Mouse (Mus musculus) hindbrain, postnatal 0 days (tissue): ENCODE measurements around the gene Myo1d. TPM values are rescaled to one million over a fixed set of nuclear protein-coding genes. Genes with fewer than 3 reads are reported as not detected.

Experiments used
- ATAC-seq: fragments of 200-750 bp; cut with Nextera tagmentation; 2 replicates; pipeline ENCODE4 v1.8.0; 2017; ENCODE audit warnings: mild to moderate bottlenecking, moderate TSS enrichment, moderate library complexity
- DNase-seq: peaks from one replicate; pipeline ENCODE4 v3.0.0-alpha.2; 2015; ENCODE audit warnings: low spot score
- H3K27ac ChIP-seq: fragments of 300-500 bp; sonication (generic); 2 replicates; pipeline ENCODE4 v1.5.1; 2014; ENCODE audit warnings: mild to moderate bottlenecking
- H3K27me3 ChIP-seq: fragments of 300-500 bp; sonication (generic); 2 replicates; pipeline ENCODE4 v1.6.1; 2014; ENCODE audit warnings: low read length, mixed read lengths; ENCODE audit not compliant: insufficient read depth
- H3K36me3 ChIP-seq: fragments of 300-500 bp; sonication (generic); 2 replicates; pipeline ENCODE4 v1.6.1; 2014; ENCODE audit warnings: low read length, mixed read lengths; ENCODE audit not compliant: insufficient read depth
- H3K4me1 ChIP-seq: fragments of 300-500 bp; sonication (generic); 2 replicates; pipeline ENCODE4 v1.6.1; 2014; ENCODE audit warnings: antibody characterized with exemption, low read length, mixed read lengths; ENCODE audit not compliant: insufficient read depth
- H3K4me2 ChIP-seq: fragments of 300-500 bp; sonication (generic); 2 replicates; pipeline ENCODE4 v1.6.1; 2014; ENCODE audit warnings: low read depth, mild to moderate bottlenecking, low read length, moderate library complexity, mixed read lengths
- H3K4me3 ChIP-seq: fragments of 300-500 bp; sonication (generic); 2 replicates; pipeline ENCODE4 v1.5.1; 2014; ENCODE audit warnings: low read length
- H3K9ac ChIP-seq: fragments of 300-500 bp; sonication (generic); replicated peaks from 2 replicates; pipeline ENCODE4 v1.6.1; 2014; ENCODE audit warnings: mild to moderate bottlenecking, low read length, moderate library complexity, mixed read lengths
- H3K9me3 ChIP-seq: fragments of 300-500 bp; sonication (generic); 2 replicates; pipeline ENCODE4 v1.6.1; 2016; ENCODE audit warnings: low read length, mixed read lengths
- CTCF ChIP-seq: IDR thresholded peaks from 2 replicates; pipeline ENCODE4 v1.5.1; 2016; ENCODE audit warnings: antibody characterized with exemption, control low read depth, low read depth
- WGBS: fragments of 180-500 bp; shearing (Covaris S2); extraction: QIAGEN DNeasy Blood & Tissue Kit; methylation state at CpG from one replicate; pipeline ENCODE4 v1.1.7; 2014; 5-methylcytosine and 5-hydroxymethylcytosine counted together
- polyA plus RNA-seq: library from polyadenylated mRNA; unstranded; fragments of >200 nt; fragmentation: Nextera tagmentation; extraction: Ambion mirVana; gene quantifications from 2 replicates; pipeline ENCODE4 v1.2.1, GENCODE M21; 2015
- total RNA-seq: library from RNA; depleted of rRNA; stranded (reverse); fragments of >200 nt; gene quantifications from 2 replicates; pipeline ENCODE4 v1.2.3, GENCODE M21; 2014

Gene Myo1d
- total and polyA plus RNA-seq, 2 experiments from 2014 or later, result 1.8 to 2.6 TPM

DNA sequence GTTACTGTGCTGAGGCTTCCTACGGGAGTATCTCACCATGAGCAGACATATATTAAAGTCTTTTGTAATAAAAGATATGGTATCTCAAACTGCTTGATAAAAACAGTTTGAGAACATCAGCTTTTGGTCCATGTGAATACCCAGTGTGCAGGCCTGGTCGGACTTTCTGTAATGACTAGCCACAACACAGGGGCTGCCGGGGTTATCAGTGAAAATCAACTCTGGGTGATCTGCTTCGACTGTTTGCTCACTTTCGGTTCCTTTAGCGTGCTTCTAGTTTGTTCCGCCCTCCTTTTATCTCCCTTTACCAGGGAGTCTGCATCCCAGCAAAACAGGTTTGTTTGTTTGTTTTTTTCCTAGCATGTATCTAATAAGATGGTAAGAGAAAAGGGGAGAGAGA is 3.6 kb upstream of the Myo1d start:
- Histone ChIP-seq H3K4me2 (no peak overlapping the region), H3K36me3 (no peaks in the 10 kb centered on the region), H3K9me3 (no peaks in the 10 kb centered on the region), H3K4me3 (no peak overlapping the region), H3K27me3 (no peaks in the 10 kb centered on the region), H3K27ac (no peak overlapping the region), H3K4me1 (0 out of 2 replicates have a peak, but pooled peaks cover 3% of the 10 kb centered on the region), H3K9ac (no peak overlapping the region)
- no peak for ATAC-seq
- TF ChIP-seq CTCF, result no peak
- 82% methylated on average over 7 of the region's 7 CpGs for WGBS
- DNase-seq, result no peak

GRCm38 (mm10) chr11:80781535-80781934 is 1.7 kb upstream of the Myo1d start:
- ATAC-seq, result no peak
- TF ChIP-seq CTCF, result no peak
- 81% methylated on average over 2 of the region's 2 CpGs for WGBS
- Histone ChIP-seq H3K9ac (no peak overlapping the region), H3K9me3 (no peaks in the 10 kb centered on the region), H3K27me3 (no peaks in the 10 kb centered on the region), H3K36me3 (no peaks in the 10 kb centered on the region), H3K4me1 (0 out of 2 replicates have a peak, but pooled peaks cover 3% of the 10 kb centered on the region), H3K27ac (no peak overlapping the region), H3K4me2 (no peak overlapping the region), H3K4me3 (no peak overlapping the region)
- DNase-seq, result no peak

DNA sequence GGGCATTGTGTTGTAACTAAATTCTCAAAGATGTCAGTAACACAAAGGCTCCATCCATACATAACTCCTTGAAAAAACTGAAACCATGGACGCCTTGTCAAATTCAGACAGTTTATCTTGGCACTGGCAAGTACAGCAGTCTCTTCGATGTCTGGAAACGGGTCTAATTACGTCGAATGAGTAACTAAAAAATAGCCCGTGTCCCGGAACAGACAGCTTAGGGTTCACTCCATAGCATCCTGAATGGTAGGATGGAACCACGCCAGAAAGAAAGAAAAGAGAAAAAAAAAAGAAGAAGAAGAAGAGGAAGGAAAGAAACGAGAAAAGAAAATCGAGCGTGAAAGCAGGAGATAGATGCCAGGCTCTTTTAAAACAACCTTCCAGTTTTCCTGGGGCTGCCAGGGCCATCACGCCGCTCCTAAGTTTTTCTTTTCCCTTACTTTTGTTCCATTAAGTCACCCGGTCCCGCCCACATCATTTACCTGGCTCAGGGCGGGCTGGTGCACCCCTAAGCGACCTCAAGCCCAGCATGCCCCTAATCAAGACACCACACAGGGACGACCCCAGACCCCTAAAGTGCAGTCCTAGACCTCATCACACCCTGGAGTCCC is 804 bp downstream of the Myo1d start:
- no peaks in the 10 kb centered on the region for H3K9me3 ChIP-seq
- DNase-seq (no peak), ATAC-seq (peak; percentile 56)
- no peaks in the 10 kb centered on the region for H3K36me3 ChIP-seq
- H3K27me3 ChIP-seq, result no peaks in the 10 kb centered on the region
- TF ChIP-seq CTCF, result no peak
- peak overlapping the region; percentile 63 for H3K4me3 ChIP-seq
- WGBS, result 2% methylated on average over 18 of the region's 18 CpGs
- peak overlapping the region; percentile 70 for H3K4me2 ChIP-seq
- H3K4me1 ChIP-seq, result 0 out of 2 replicates have a peak, but pooled peaks cover 3% of the 10 kb centered on the region
- peak overlapping the region; percentile 58 for H3K9ac ChIP-seq
- H3K27ac ChIP-seq, result no peak overlapping the region

DNA sequence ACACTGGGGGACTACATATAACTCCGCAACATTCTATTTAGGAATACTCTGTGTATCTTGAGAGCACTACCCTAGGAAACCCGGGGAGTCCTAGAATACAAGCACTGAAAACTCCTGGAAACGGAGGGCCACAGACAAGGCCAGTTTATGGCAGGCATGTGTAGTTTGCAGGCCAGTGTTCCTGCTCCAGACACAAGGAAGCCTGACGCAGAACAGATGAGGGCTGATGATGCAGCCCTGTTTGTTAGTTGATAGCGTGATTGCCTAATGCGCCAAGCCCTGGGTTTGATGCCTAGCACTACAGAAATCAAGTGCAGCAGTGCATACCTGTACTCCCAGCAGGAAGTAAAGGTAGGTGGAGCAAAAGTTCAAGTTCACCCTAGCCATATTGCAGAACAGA is 1.7 kb downstream of the Myo1d start:
- WGBS, result 76% methylated on average over 6 of the region's 6 CpGs
- ATAC-seq (no peak), DNase-seq (no peak)
- no peak overlapping the region for H3K9ac ChIP-seq
- H3K4me2 ChIP-seq, result no peak overlapping the region
- H3K36me3 ChIP-seq, result no peaks in the 10 kb centered on the region
- H3K9me3 ChIP-seq, result no peaks in the 10 kb centered on the region
- H3K27me3 ChIP-seq, result no peaks in the 10 kb centered on the region
- TF ChIP-seq CTCF, result no peak
- no peak overlapping the region for H3K4me3 ChIP-seq
- H3K27ac ChIP-seq, result no peak overlapping the region
- 0 out of 2 replicates have a peak, but pooled peaks cover 3% of the 10 kb centered on the region for H3K4me1 ChIP-seq

- 89% methylated on average over 2 of the region's 2 CpGs for WGBS
- no peaks in the 10 kb centered on the region for H3K27me3 ChIP-seq
- H3K4me1 ChIP-seq, result 0 out of 2 replicates have a peak, but pooled peaks cover 3% of the 10 kb centered on the region
- ATAC-seq, result no peak
- no peak overlapping the region for H3K4me2 ChIP-seq
- H3K36me3 ChIP-seq, result no peaks in the 10 kb centered on the region
- no peaks in the 10 kb centered on the region for H3K9me3 ChIP-seq
- TF ChIP-seq CTCF, result peak; percentile 37
- H3K27ac ChIP-seq, result no peak overlapping the region
- no peak for DNase-seq
- H3K4me3 ChIP-seq, result no peak overlapping the region
- no peak overlapping the region for H3K9ac ChIP-seq
Observed at GRCm38 (mm10) chr11:80777708-80778107, 2.1 kb downstream of the Myo1d start.

DNA sequence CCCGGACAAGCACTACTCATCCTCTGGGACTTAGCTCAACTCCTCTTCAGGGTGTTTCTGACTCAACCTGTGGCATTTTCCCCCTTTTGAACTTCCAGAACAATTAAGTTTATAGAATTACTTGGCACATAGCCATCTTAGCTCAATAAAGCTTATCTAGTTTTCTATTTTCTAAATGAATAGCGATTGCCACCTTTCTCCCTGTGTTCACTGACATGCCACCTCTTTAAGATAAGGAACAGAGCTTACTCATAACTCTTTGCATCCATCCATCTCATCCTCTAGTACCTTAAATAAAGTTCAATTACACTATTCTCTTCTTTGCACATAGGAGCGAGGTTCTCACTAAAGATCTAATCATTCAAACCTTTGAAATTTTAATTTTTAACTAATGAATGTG is 4.3 kb downstream of the Myo1d start:
- Histone ChIP-seq H3K9ac (no peak overlapping the region), H3K4me3 (no peak overlapping the region), H3K4me1 (0 out of 2 replicates have a peak, but pooled peaks cover 3% of the 10 kb centered on the region), H3K27me3 (no peaks in the 10 kb centered on the region), H3K27ac (no peak overlapping the region), H3K4me2 (no peak overlapping the region), H3K9me3 (no peaks in the 10 kb centered on the region), H3K36me3 (no peaks in the 10 kb centered on the region)
- DNase-seq (no peak), ATAC-seq (no peak)
- 83% methylated on average over 3 of the region's 3 CpGs for WGBS
- no peak for TF ChIP-seq CTCF

DNA sequence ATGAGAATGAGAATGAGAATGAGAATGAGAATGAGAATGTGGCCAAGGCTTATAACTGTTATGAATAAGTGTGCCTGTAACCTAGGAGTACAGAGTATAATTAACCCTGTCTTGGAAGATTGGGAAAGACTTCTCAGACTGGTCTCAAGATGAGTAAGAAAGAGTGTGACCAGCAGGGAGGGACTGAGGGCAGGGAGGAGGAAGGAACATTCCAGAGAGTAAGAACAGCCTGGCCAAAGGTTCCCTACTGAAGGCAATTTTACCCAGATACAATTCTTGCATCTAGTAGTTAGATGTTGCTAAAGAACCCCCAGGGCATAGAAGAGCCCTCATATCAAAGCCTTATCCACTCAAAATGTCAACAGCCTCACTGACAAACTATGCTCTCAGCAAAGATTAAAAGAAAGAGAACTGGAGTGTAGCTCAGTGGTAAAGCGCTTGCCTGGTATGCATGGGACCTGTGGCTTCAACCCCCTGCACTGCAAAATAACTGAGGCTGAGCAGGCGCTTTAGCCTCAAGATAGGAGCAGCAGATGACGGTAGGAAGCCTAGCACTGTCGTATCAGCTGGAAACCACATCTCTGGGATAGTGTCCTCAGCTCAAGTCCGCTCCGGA is 7.1 kb downstream of the Myo1d start:
- WGBS, result 82% methylated on average over 6 of the region's 6 CpGs
- H3K27ac ChIP-seq, result no peak overlapping the region
- no peaks in the 10 kb centered on the region for H3K36me3 ChIP-seq
- H3K4me3 ChIP-seq, result no peak overlapping the region
- no peak overlapping the region for H3K9ac ChIP-seq
- DNase-seq (no peak), ATAC-seq (no peak)
- H3K9me3 ChIP-seq, result no peaks in the 10 kb centered on the region
- no peak for TF ChIP-seq CTCF
- H3K4me2 ChIP-seq, result no peak overlapping the region
- H3K27me3 ChIP-seq, result no peaks in the 10 kb centered on the region
- H3K4me1 ChIP-seq, result no peaks in the 10 kb centered on the region
